Comparison of ENCODE assay signal across 10 mouse cellular contexts in genomic region chr3:14887686-14888295, GRCm38 (mm10). TPM values are rescaled to one million over a fixed set of nuclear protein-coding genes. Genes with fewer than 3 reads are reported as not detected.
DNase-seq lines count a peak whose midpoint lies in the region; ATAC-seq and TF ChIP-seq lines count a peak whose summit lies in the region.
"Had no signal": no experiment of that assay in that cellular context is flagged by ENCODE, and none has a peak within 500 bp of the region (broad histone marks: within the 10 kb centered on the region; RNA-seq: fewer than 3 reads in every experiment).

No protein-coding gene starts in this region.

- DNase-seq in heart, postnatal 4 days: no peak
- peak; percentile 35 for DNase-seq in lung, postnatal 36 days
- no peak for DNase-seq in thymus, postnatal 25 days
- DNase-seq in adrenal gland, postnatal 25 days: no peak
- no peak for DNase-seq in right cerebral cortex, postnatal 25 days
- DNase-seq: heart, postnatal 10 days had no signal

- peaks cover 3% of the 10 kb centered on the region; the same call in 1 of the 2 replicates for H3K4me1 ChIP-seq in heart, embryonic 11.5 days (ENCODE audit: control insufficient read depth, insufficient read depth, low read length)
- peaks cover 48% of the 10 kb centered on the region for H3K4me1 ChIP-seq in E14TG2a.4 (replicated peaks; ENCODE audit: low read depth, low read length)
- peaks cover 3% of the 10 kb centered on the region for H3K4me1 ChIP-seq in forebrain, embryonic 16.5 days (replicated peaks; ENCODE audit: control insufficient read depth, insufficient read depth, low read length)

- H3K27me3 ChIP-seq in heart, embryonic 11.5 days (ENCODE audit: control insufficient read depth, insufficient read depth, low read length): no peaks in the 10 kb centered on the region
- H3K27me3 ChIP-seq in E14TG2a.4 (ENCODE audit: insufficient read depth, low read length): peaks cover 4% of the 10 kb centered on the region; the same call in 1 of the 2 replicates
- H3K27me3 ChIP-seq in forebrain, embryonic 16.5 days (replicated peaks; ENCODE audit: control insufficient read depth, insufficient read depth, low read length): no peaks in the 10 kb centered on the region
- H3K27me3 ChIP-seq: CH12.LX had no signal

- H3K9ac ChIP-seq in heart, embryonic 11.5 days (ENCODE audit: low read depth, low read length): 0 out of 2 replicates have a peak overlapping the region, but pooled peaks have one; percentile 46
- H3K9ac ChIP-seq in forebrain, embryonic 16.5 days (replicated peaks; ENCODE audit: low read depth, low read length): no peak overlapping the region

- 46% methylated on average over 10 of the region's 10 CpGs for WGBS in heart, embryonic 11.5 days (ENCODE audit: insufficient replicate concordance)
- 72% methylated on average over 10 of the region's 10 CpGs for WGBS in forebrain, embryonic 16.5 days

- H3K36me3 ChIP-seq in heart, embryonic 11.5 days (ENCODE audit: control insufficient read depth, insufficient read depth, low read length): no peaks in the 10 kb centered on the region
- peaks cover 24% of the 10 kb centered on the region for H3K36me3 ChIP-seq in E14TG2a.4 (ENCODE audit: insufficient read depth, low read length)
- H3K36me3 ChIP-seq in forebrain, embryonic 16.5 days (ENCODE audit: control insufficient read depth, insufficient read depth): no peaks in the 10 kb centered on the region

- peak overlapping the region; percentile 81 for H3K4me3 ChIP-seq in heart, embryonic 11.5 days (ENCODE audit: low read depth, low read length)
- H3K4me3 ChIP-seq in E14TG2a.4 (replicated peaks; ENCODE audit: low read length): peak overlapping the region; percentile 90
- H3K4me3 ChIP-seq in forebrain, embryonic 16.5 days (replicated peaks; ENCODE audit: low read length): 0 out of 2 replicates have a peak overlapping the region, but pooled peaks have one; percentile 3

- H3K4me2 ChIP-seq in heart, embryonic 11.5 days: peak overlapping the region; percentile 34
- H3K4me2 ChIP-seq in forebrain, embryonic 16.5 days (ENCODE audit: low read length): peak overlapping the region; percentile 5; the same call in 1 of the 2 replicates

- ATAC-seq in heart, embryonic 11.5 days (replicated peaks; ENCODE audit: insufficient number of reproducible peaks, low FRiP score, low TSS enrichment): no peak
- no peak for ATAC-seq in forebrain, embryonic 16.5 days

- peak overlapping the region; percentile 10; the same call in 1 of the 2 replicates for H3K27ac ChIP-seq in heart, embryonic 11.5 days (ENCODE audit: low read depth, low read length)
- H3K27ac ChIP-seq in forebrain, embryonic 16.5 days (ENCODE audit: low read length): no peak overlapping the region

- TF ChIP-seq CTCF in E14TG2a.4 (conservative IDR thresholded peaks at IDR 0.05; ENCODE audit: low read length): no peak

- H3K9me3 ChIP-seq in heart, embryonic 11.5 days (replicated peaks; ENCODE audit: control insufficient read depth, low read length): no peaks in the 10 kb centered on the region
- H3K9me3 ChIP-seq in E14TG2a.4 (ENCODE audit: low read length): no peaks in the 10 kb centered on the region
- H3K9me3 ChIP-seq in forebrain, embryonic 16.5 days (ENCODE audit: control insufficient read depth, low read length): no peaks in the 10 kb centered on the region

RNA-seq across cellular contexts. Expression of gene Car2, which starts 1.7 kb away (rescaled TPM):
- polyA plus RNA-seq in heart, embryonic 11.5 days (2014; fragmentation: Nextera tagmentation; extraction: Ambion mirVana): 315 and 394 TPM in 2 replicates
- total RNA-seq in heart, postnatal 4 days (2021): 10 to 100 TPM in 1 of 2 experiments, 1 to 10 TPM in 1; 9.8 to 11.8 TPM
- 20.3 and 24.8 TPM in 2 replicates for polyA plus RNA-seq in forebrain, embryonic 16.5 days (2015; fragmentation: Nextera tagmentation; extraction: Ambion mirVana)
- 33.1 and 41.1 TPM in 2 replicates for total RNA-seq in adrenal gland, postnatal 25 days (2021)

RNA-seq across cellular contexts. Expression of gene Car3, which starts 24.5 kb away (rescaled TPM):
- polyA plus RNA-seq in heart, embryonic 11.5 days (2014; fragmentation: Nextera tagmentation; extraction: Ambion mirVana): 19.8 and 22.0 TPM in 2 replicates
- total RNA-seq in heart, postnatal 4 days (2021): 10 to 100 TPM; 22.0 to 45.6 TPM
- 1.2 and 2.2 TPM in 2 replicates for polyA plus RNA-seq in forebrain, embryonic 16.5 days (2015; fragmentation: Nextera tagmentation; extraction: Ambion mirVana)
- 710 and 875 TPM in 2 replicates for total RNA-seq in adrenal gland, postnatal 25 days (2021)

Comparison
In these comparisons a context has a peak if more than half of its experiments do, and no peak if none do; other contexts are left out.
1. H3K4me3 ChIP-seq: peak in every context shown above with its lines; median percentile 90 in E14TG2a.4; 81 in heart, embryonic 11.5 days; 3 in forebrain, embryonic 16.5 days.
2. RNA of gene Car3, which starts 24.5 kb away (total RNA-seq): 710 to 875 TPM in adrenal gland, postnatal 25 days; 22.0 to 45.6 TPM in heart, postnatal 4 days; every median in the first group is over 10 times any median in the second.